ENCODE assay signal across 13 mouse cellular contexts in the genomic region with DNA sequence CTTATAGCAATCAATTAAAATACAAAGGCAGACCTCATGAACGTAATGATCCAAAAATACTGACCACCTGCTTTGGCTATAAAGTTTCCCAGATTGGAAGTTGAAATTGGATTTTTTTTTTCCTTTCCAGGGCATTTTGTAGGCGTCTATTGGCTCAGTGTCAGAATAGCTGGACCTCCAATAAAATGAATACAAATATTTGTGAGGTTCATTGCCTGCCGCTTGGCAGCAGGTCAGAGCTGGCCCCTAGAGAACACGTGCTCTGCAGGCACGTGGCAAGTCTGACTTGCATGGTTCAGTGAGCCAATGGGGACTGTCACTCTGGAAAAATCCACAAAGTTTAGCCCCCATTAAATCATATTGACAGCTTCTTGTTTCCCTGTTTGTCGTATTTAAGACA.
DNase-seq lines count a peak whose midpoint lies in the region; ATAC-seq and TF ChIP-seq lines count a peak whose summit lies in the region.
"Had no signal": no experiment of that assay in that cellular context is flagged by ENCODE, and none has a peak within 500 bp of the region (broad histone marks: within the 10 kb centered on the region; RNA-seq: fewer than 3 reads in every experiment).

No protein-coding gene starts in this region.

- ATAC-seq in limb, embryonic 14.5 days (ENCODE audit: low FRiP score, low read depth), result no peak
- ATAC-seq in erythroid progenitor cell, adult 5-6 weeks (replicated peaks; ENCODE audit: low FRiP score, poor library complexity, severe bottlenecking), result no peak

- no peak overlapping the region for H3K9ac ChIP-seq in CH12.LX (ENCODE audit: insufficient read depth, low read depth)
- no peak overlapping the region for H3K9ac ChIP-seq in limb, embryonic 14.5 days (ENCODE audit: low read depth, low read length, severe bottlenecking)
- H3K9ac ChIP-seq: embryonic facial prominence, embryonic 13.5 days; hindbrain, embryonic 15.5 days had no signal

- no peak for TF ChIP-seq POLR2A in CH12.LX (IDR thresholded peaks at IDR 0.05; ENCODE audit: low read depth, low read length)
- TF ChIP-seq POLR2A in limb, embryonic 14.5 days (IDR thresholded peaks at IDR 0.05; ENCODE audit: borderline replicate concordance, extremely low read depth, insufficient read depth, insufficient read length), result no peak

- H3K4me1 ChIP-seq in CH12.LX (ENCODE audit: control insufficient read depth in 1 of 2, insufficient read depth in 2 of 2), result peaks cover 0 to 3% of the 10 kb centered on the region in 2 experiments; a peak in 2 of 4 replicates
- peaks cover 11% of the 10 kb centered on the region for H3K4me1 ChIP-seq in limb, embryonic 14.5 days (ENCODE audit: control insufficient read depth, insufficient read depth, low read length)
- H3K4me1 ChIP-seq: embryonic facial prominence, embryonic 13.5 days had no signal

- TF ChIP-seq EP300 in CH12.LX (IDR thresholded peaks at IDR 0.05; ENCODE audit: low read length), result no peak

- TF ChIP-seq RAD21 in CH12.LX (IDR thresholded peaks at IDR 0.05; ENCODE audit: low read depth, low read length), result no peak

- no peaks in the 10 kb centered on the region for H3K36me3 ChIP-seq in CH12.LX (replicated peaks in 1 of 2; ENCODE audit: control insufficient read depth in 1 of 2, insufficient read depth in 1 of 2, low read length in 1 of 2)
- no peaks in the 10 kb centered on the region for H3K36me3 ChIP-seq in limb, embryonic 14.5 days (ENCODE audit: control insufficient read depth, insufficient read depth, low read length)
- H3K36me3 ChIP-seq: embryonic facial prominence, embryonic 13.5 days; hindbrain, embryonic 15.5 days had no signal

- dilution Hi-C loops in CH12.LX (cut with MboI; ENCODE audit: extremely low pct_ligation_motif_present, extremely low pct_unique_long_range_greater_than_20kb, low sequenced_read_pairs), result no loop called here

- no peaks in the 10 kb centered on the region for H3K9me3 ChIP-seq in CH12.LX (replicated peaks; ENCODE audit: low read length)
- no peaks in the 10 kb centered on the region for H3K9me3 ChIP-seq in limb, embryonic 14.5 days (ENCODE audit: control insufficient read depth, low read length)
- H3K9me3 ChIP-seq: embryonic facial prominence, embryonic 13.5 days; hindbrain, embryonic 15.5 days had no signal

- H3K27ac ChIP-seq in CH12.LX (ENCODE audit: insufficient read depth, low read depth), result no peak overlapping the region
- H3K27ac ChIP-seq in limb, embryonic 14.5 days (replicated peaks; ENCODE audit: low read depth, low read length), result no peak overlapping the region
- H3K27ac ChIP-seq: embryonic facial prominence, embryonic 13.5 days; hindbrain, embryonic 15.5 days had no signal

- no peak overlapping the region for H3K4me2 ChIP-seq in CH12.LX (ENCODE audit: insufficient read depth, low read depth, poor library complexity, severe bottlenecking)
- no peak overlapping the region; the same call in 1 of the 2 replicates for H3K4me2 ChIP-seq in limb, embryonic 14.5 days (replicated peaks; ENCODE audit: low read depth, low read length, severe bottlenecking)
- H3K4me2 ChIP-seq: embryonic facial prominence, embryonic 13.5 days; heart, embryonic 11.5 days; hindbrain, embryonic 15.5 days had no signal

- 17% methylated on average over 6 of the region's 6 CpGs for WGBS in limb, embryonic 14.5 days

- no peak for TF ChIP-seq CTCF in CH12.LX (conservative IDR thresholded peaks at IDR 0.05 in 1 of 2, IDR thresholded peaks at IDR 0.05 in 1 of 2; ENCODE audit: low read depth in 2 of 2, low read length in 2 of 2)

- peak; percentile 11 for DNase-seq in gastrocnemius, adult 18-20 months (ENCODE audit: low spot score)
- no peak for DNase-seq in gastrocnemius, adult 8-10 months (ENCODE audit: low spot score in 2 of 2)
- no peak for DNase-seq in CH12.LX (ENCODE audit: extremely low read depth)
- DNase-seq in adrenal gland, postnatal 25 days, result peak; percentile 52
- peak; percentile 30 for DNase-seq in limb, embryonic 14.5 days (ENCODE audit: low spot score)
- no peak for DNase-seq in thymus, postnatal 0 days (ENCODE audit: low spot score)
- no peak for DNase-seq in cerebellum, adult 11-12 months
- DNase-seq: layer of hippocampus, postnatal 36 days; midbrain, embryonic 14.5 days had no signal

- in situ Hi-C loops in CH12.LX (cut with MboI; ENCODE audit: low pct_ligation_motif_present, low pct_unique_long_range_greater_than_20kb, low sequenced_read_pairs), result no loop called here

- no peak overlapping the region for H3K4me3 ChIP-seq in CH12.LX (replicated peaks in 1 of 3; ENCODE audit: low read depth in 2 of 3, low read length in 2 of 3, poor library complexity in 1 of 3)
- no peak overlapping the region for H3K4me3 ChIP-seq in limb, embryonic 14.5 days (replicated peaks; ENCODE audit: low read length)
- H3K4me3 ChIP-seq: embryonic facial prominence, embryonic 13.5 days; hindbrain, embryonic 15.5 days had no signal

- H3K79me2 ChIP-seq in CH12.LX (replicated peaks; ENCODE audit: control insufficient read depth, extremely low read depth, insufficient read depth, poor library complexity, severe bottlenecking), result no peaks in the 10 kb centered on the region

- H3K27me3 ChIP-seq in CH12.LX (replicated peaks), result peaks cover 2% of the 10 kb centered on the region
- no peaks in the 10 kb centered on the region for H3K27me3 ChIP-seq in limb, embryonic 14.5 days (ENCODE audit: control insufficient read depth, insufficient read depth, low read length)
- H3K27me3 ChIP-seq: embryonic facial prominence, embryonic 13.5 days; hindbrain, embryonic 15.5 days had no signal

TF ChIP-seq in CH12.LX, 34 proteins besides CTCF, POLR2A, EP300 and RAD21:
- TF ChIP-seq MAX (IDR thresholded peaks at IDR 0.05; ENCODE audit: low read length) (0 out of 2 replicates have a peak, but pooled peaks have one; percentile 17), ETS1 (conservative IDR thresholded peaks at IDR 0.05; ENCODE audit: low read depth, low read length) (no peak), RCOR1 (conservative IDR thresholded peaks at IDR 0.05; ENCODE audit: low read depth, low read length) (no peak)

Comparison
In these comparisons a context has a peak if more than half of its experiments do, and no peak if none do; other contexts are left out.
1. DNase-seq: peak in gastrocnemius, adult 18-20 months (single experiment), adrenal gland, postnatal 25 days (single experiment) and limb, embryonic 14.5 days (single experiment); none in gastrocnemius, adult 8-10 months (0 of 2), CH12.LX (single experiment), thymus, postnatal 0 days (single experiment) and cerebellum, adult 11-12 months (single experiment).